In genomic region chr6:115807464-115808195, GRCm38 (mm10) we compare ENCODE assay signal across 8 mouse cellular contexts. TPM values are rescaled to one million over a fixed set of nuclear protein-coding genes. Genes with fewer than 3 reads are reported as not detected.
DNase-seq lines count a peak whose midpoint lies in the region; ATAC-seq lines count a peak whose summit lies in the region.

No protein-coding gene starts in this region.

- 2% methylated on average over 15 of the region's 15 CpGs for WGBS in kidney, embryonic 16.5 days
- WGBS in hindbrain, embryonic 12.5 days: 3% methylated on average over 15 of the region's 15 CpGs
- WGBS in midbrain, embryonic 14.5 days: 3% methylated on average over 15 of the region's 15 CpGs

- peak overlapping the region; percentile 95 for H3K27ac ChIP-seq in kidney, embryonic 16.5 days (ENCODE audit: low read length)
- peak overlapping the region; percentile 97 for H3K27ac ChIP-seq in hindbrain, embryonic 12.5 days
- H3K27ac ChIP-seq in midbrain, embryonic 14.5 days (replicated peaks; ENCODE audit: low read depth, low read length): peak overlapping the region; percentile 96

- H3K4me3 ChIP-seq in kidney, embryonic 16.5 days (ENCODE audit: low read length): peak overlapping the region; percentile 95
- H3K4me3 ChIP-seq in hindbrain, embryonic 12.5 days: peak overlapping the region; percentile 96
- peak overlapping the region; percentile 95 for H3K4me3 ChIP-seq in midbrain, embryonic 14.5 days (replicated peaks; ENCODE audit: low read depth, low read length)

- H3K9me3 ChIP-seq in kidney, embryonic 16.5 days (ENCODE audit: low read length): no peaks in the 10 kb centered on the region
- H3K9me3 ChIP-seq in hindbrain, embryonic 12.5 days (replicated peaks): no peaks in the 10 kb centered on the region
- no peaks in the 10 kb centered on the region for H3K9me3 ChIP-seq in midbrain, embryonic 14.5 days (ENCODE audit: control insufficient read depth, low read length)

- no peak for DNase-seq in kidney, adult 11 months
- peak; percentile 53 for DNase-seq in adipocyte (ENCODE audit: low spot score)
- DNase-seq in midbrain, embryonic 14.5 days: peak; percentile 32
- no peak for DNase-seq in left cerebral cortex, postnatal 10 days (ENCODE audit: extremely low spot score in 1 of 2, low spot score in 2 of 2)
- DNase-seq in left cerebral cortex, adult 11 months (ENCODE audit: low spot score): no peak
- DNase-seq in thymus, postnatal 36 days: no peak

- H3K4me1 ChIP-seq in kidney, embryonic 16.5 days (ENCODE audit: insufficient read depth, low read length): peaks cover 15% of the 10 kb centered on the region
- peaks cover 20% of the 10 kb centered on the region for H3K4me1 ChIP-seq in hindbrain, embryonic 12.5 days
- H3K4me1 ChIP-seq in midbrain, embryonic 14.5 days (ENCODE audit: control insufficient read depth, insufficient read depth, low read length): peaks cover 13% of the 10 kb centered on the region

- peak overlapping the region; percentile 98 for H3K9ac ChIP-seq in kidney, embryonic 16.5 days (replicated peaks; ENCODE audit: low read length)
- peak overlapping the region; percentile 99 for H3K9ac ChIP-seq in hindbrain, embryonic 12.5 days
- peak overlapping the region; percentile 96 for H3K9ac ChIP-seq in midbrain, embryonic 14.5 days (replicated peaks; ENCODE audit: low read length)

- peak overlapping the region; percentile 95 for H3K4me2 ChIP-seq in kidney, embryonic 16.5 days (replicated peaks; ENCODE audit: low read depth, low read length)
- H3K4me2 ChIP-seq in hindbrain, embryonic 12.5 days (replicated peaks): peak overlapping the region; percentile 88
- peak overlapping the region; percentile 85 for H3K4me2 ChIP-seq in midbrain, embryonic 14.5 days (ENCODE audit: low read length)

- intact Hi-C loops in left cerebral cortex, postnatal 10 days (cut with DNase I): no loop called here

- H3K27me3 ChIP-seq in kidney, embryonic 16.5 days (ENCODE audit: insufficient read depth, low read length): no peaks in the 10 kb centered on the region
- H3K27me3 ChIP-seq in hindbrain, embryonic 12.5 days: no peaks in the 10 kb centered on the region
- H3K27me3 ChIP-seq in midbrain, embryonic 14.5 days (ENCODE audit: control insufficient read depth, insufficient read depth, low read length): no peaks in the 10 kb centered on the region

- peaks cover 40% of the 10 kb centered on the region for H3K36me3 ChIP-seq in kidney, embryonic 16.5 days (ENCODE audit: insufficient read depth, low read length)
- H3K36me3 ChIP-seq in hindbrain, embryonic 12.5 days: peaks cover 45% of the 10 kb centered on the region
- peaks cover 47% of the 10 kb centered on the region for H3K36me3 ChIP-seq in midbrain, embryonic 14.5 days (ENCODE audit: control insufficient read depth, insufficient read depth, low read length)

- no peak for ATAC-seq in kidney, embryonic 16.5 days (ENCODE audit: low FRiP score, low TSS enrichment)
- ATAC-seq in hindbrain, embryonic 12.5 days (ENCODE audit: low FRiP score): no peak
- no peak for ATAC-seq in midbrain, embryonic 14.5 days (ENCODE audit: low FRiP score, low TSS enrichment)

RNA-seq across cellular contexts. Expression of gene Rpl32, which starts 0.9 kb away (rescaled TPM):
- 1,760 and 1,914 TPM in 2 replicates for polyA plus RNA-seq in kidney, embryonic 16.5 days (2015; fragmentation: Nextera tagmentation; extraction: Ambion mirVana)
- 1,424 and 1,629 TPM in 2 replicates for polyA plus RNA-seq in hindbrain, embryonic 12.5 days (2016; fragmentation: Nextera tagmentation; extraction: Ambion mirVana)
- polyA plus RNA-seq in midbrain, embryonic 14.5 days (2014; fragmentation: Nextera tagmentation; extraction: Ambion mirVana): 1,221 and 1,292 TPM in 2 replicates
- total RNA-seq in left cerebral cortex, postnatal 10 days (2021): 100 to 1,000 TPM; 581 to 642 TPM

RNA-seq across cellular contexts. Expression of gene Efcab12, which starts 30.6 kb away (rescaled TPM):
- 2.3 and 2.8 TPM in 2 replicates for polyA plus RNA-seq in kidney, embryonic 16.5 days (2015; fragmentation: Nextera tagmentation; extraction: Ambion mirVana)
- polyA plus RNA-seq in hindbrain, embryonic 12.5 days (2016; fragmentation: Nextera tagmentation; extraction: Ambion mirVana): 2.3 TPM in 2 replicates
- polyA plus RNA-seq in midbrain, embryonic 14.5 days (2014; fragmentation: Nextera tagmentation; extraction: Ambion mirVana): 2.5 and 3.2 TPM in 2 replicates
- 1 to 10 TPM; 2.7 to 3.8 TPM for total RNA-seq in left cerebral cortex, postnatal 10 days (2021)

RNA-seq across cellular contexts. Expression of gene Cand2, which starts 33.3 kb away (rescaled TPM):
- polyA plus RNA-seq in kidney, embryonic 16.5 days (2015; fragmentation: Nextera tagmentation; extraction: Ambion mirVana): 36.8 and 40.1 TPM in 2 replicates
- polyA plus RNA-seq in hindbrain, embryonic 12.5 days (2016; fragmentation: Nextera tagmentation; extraction: Ambion mirVana): 35.6 and 37.3 TPM in 2 replicates
- 9.0 and 12.6 TPM in 2 replicates for polyA plus RNA-seq in midbrain, embryonic 14.5 days (2014; fragmentation: Nextera tagmentation; extraction: Ambion mirVana)
- 1 to 10 TPM; 2.7 to 3.7 TPM for total RNA-seq in left cerebral cortex, postnatal 10 days (2021)

RNA-seq across cellular contexts. Expression of gene Tmem40, which starts 45.4 kb away (rescaled TPM):
- 0.86 and 2.1 TPM in 2 replicates for polyA plus RNA-seq in kidney, embryonic 16.5 days (2015; fragmentation: Nextera tagmentation; extraction: Ambion mirVana)
- 1.1 and 2.0 TPM in 2 replicates for polyA plus RNA-seq in hindbrain, embryonic 12.5 days (2016; fragmentation: Nextera tagmentation; extraction: Ambion mirVana)
- 0.66 and 1.4 TPM in 2 replicates for polyA plus RNA-seq in midbrain, embryonic 14.5 days (2014; fragmentation: Nextera tagmentation; extraction: Ambion mirVana)
- total RNA-seq in left cerebral cortex, postnatal 10 days (2021): 1 to 10 TPM; 1.4 to 1.6 TPM

RNA-seq across cellular contexts. Expression of gene Mbd4, which starts 45.5 kb away (rescaled TPM):
- polyA plus RNA-seq in kidney, embryonic 16.5 days (2015; fragmentation: Nextera tagmentation; extraction: Ambion mirVana): 18.6 and 22.0 TPM in 2 replicates
- 19.8 and 22.4 TPM in 2 replicates for polyA plus RNA-seq in hindbrain, embryonic 12.5 days (2016; fragmentation: Nextera tagmentation; extraction: Ambion mirVana)
- polyA plus RNA-seq in midbrain, embryonic 14.5 days (2014; fragmentation: Nextera tagmentation; extraction: Ambion mirVana): 5.3 and 10.2 TPM in 2 replicates
- total RNA-seq in left cerebral cortex, postnatal 10 days (2021): 1 to 10 TPM; 7.0 to 7.1 TPM

Comparison
In these comparisons a context has a peak if more than half of its experiments do, and no peak if none do; other contexts are left out.
1. DNase-seq: peak in adipocyte (single experiment) and midbrain, embryonic 14.5 days (single experiment); none in kidney, adult 11 months (single experiment), left cerebral cortex, postnatal 10 days (0 of 2), left cerebral cortex, adult 11 months (single experiment) and thymus, postnatal 36 days (0 of 2).
2. Peak in every context shown above with its lines, with median percentiles within 50 percentile points of each other: H3K27ac ChIP-seq, H3K4me2 ChIP-seq, H3K4me3 ChIP-seq and H3K9ac ChIP-seq.